Mouse (Mus musculus): ENCODE measurements around the gene Fbxw10. TPM values are rescaled to one million over a fixed set of nuclear protein-coding genes. Genes with fewer than 3 reads are reported as not detected.

The Fbxw10 gene
- 0.34 TPM in 1 of 2 replicates, not detected in the other for polyA plus RNA-seq (2016; fragmentation: Nextera tagmentation; extraction: Ambion mirVana)

- Histone ChIP-seq H3K9me3 (no peaks in the 10 kb centered on the region), H3K4me3 (no peak within 1 kb of the TSS; the same call in 1 of the 2 replicates), H3K27me3 (ENCODE audit: insufficient read depth, poor library complexity, severe bottlenecking) (no peaks in the 10 kb centered on the region), H3K27ac (peak within 1 kb of the TSS; percentile 67), H3K4me1 (peaks cover 17% of the 10 kb centered on the region), H3K36me3 (no peaks in the 10 kb centered on the region)
- DNase-seq (ENCODE audit: low spot score), result no peak
- 40% methylated on average over 12 of the region's 12 CpGs for WGBS
Measured at GRCm38 (mm10) chr11:62846961-62847654, at the start of gene Fbxw10. Gene Fbxw10 (plus strand): TSS chr11:62847069.

- Histone ChIP-seq H3K27me3 (ENCODE audit: insufficient read depth, poor library complexity, severe bottlenecking) (no peaks in the 10 kb centered on the region), H3K36me3 (no peaks in the 10 kb centered on the region), H3K4me1 (no peaks in the 10 kb centered on the region), H3K27ac (no peak overlapping the region), H3K4me3 (no peak overlapping the region), H3K9me3 (no peaks in the 10 kb centered on the region)
- no peak for DNase-seq (ENCODE audit: low spot score)
- 44% methylated on average over 13 of the region's 13 CpGs for WGBS
Measured at GRCm38 (mm10) chr11:62804119-62804518, 42.8 kb upstream of the Fbxw10 start.

GRCm38 (mm10) chr11:62807965-62808364 is 38.9 kb upstream of the Fbxw10 start:
- Histone ChIP-seq H3K27me3 (ENCODE audit: insufficient read depth, poor library complexity, severe bottlenecking) (no peaks in the 10 kb centered on the region), H3K4me1 (no peaks in the 10 kb centered on the region), H3K36me3 (no peaks in the 10 kb centered on the region), H3K4me3 (no peak overlapping the region), H3K27ac (no peak overlapping the region), H3K9me3 (no peaks in the 10 kb centered on the region)
- 78% methylated on average over 2 of the region's 2 CpGs for WGBS
- no peak for DNase-seq (ENCODE audit: low spot score)

GRCm38 (mm10) chr11:62809201-62809600 is 37.7 kb upstream of the Fbxw10 start:
- Histone ChIP-seq H3K9me3 (no peaks in the 10 kb centered on the region), H3K36me3 (no peaks in the 10 kb centered on the region), H3K27me3 (ENCODE audit: insufficient read depth, poor library complexity, severe bottlenecking) (no peaks in the 10 kb centered on the region), H3K4me3 (no peak overlapping the region), H3K27ac (no peak overlapping the region), H3K4me1 (peaks cover 2% of the 10 kb centered on the region; the same call in 1 of the 2 replicates)
- 63% methylated on average over 4 of the region's 4 CpGs for WGBS
- DNase-seq (ENCODE audit: low spot score), result no peak

GRCm38 (mm10) chr11:62812268-62812667 is 34.6 kb upstream of the Fbxw10 start:
- no peaks in the 10 kb centered on the region for H3K9me3 ChIP-seq
- WGBS, result 88% methylated on average over 6 of the region's 6 CpGs
- H3K4me1 ChIP-seq, result peaks cover 2% of the 10 kb centered on the region; the same call in 1 of the 2 replicates
- H3K36me3 ChIP-seq, result no peaks in the 10 kb centered on the region
- DNase-seq (ENCODE audit: low spot score), result no peak
- no peaks in the 10 kb centered on the region for H3K27me3 ChIP-seq (ENCODE audit: insufficient read depth, poor library complexity, severe bottlenecking)
- H3K4me3 ChIP-seq, result no peak overlapping the region
- H3K27ac ChIP-seq, result no peak overlapping the region

GRCm38 (mm10) chr11:62813497-62813896 is 33.4 kb upstream of the Fbxw10 start:
- Histone ChIP-seq H3K4me3 (no peak overlapping the region), H3K4me1 (peaks cover 2% of the 10 kb centered on the region; the same call in 1 of the 2 replicates), H3K9me3 (no peaks in the 10 kb centered on the region), H3K27me3 (ENCODE audit: insufficient read depth, poor library complexity, severe bottlenecking) (no peaks in the 10 kb centered on the region), H3K27ac (no peak overlapping the region), H3K36me3 (no peaks in the 10 kb centered on the region)
- DNase-seq (ENCODE audit: low spot score), result no peak
- WGBS, result 9% methylated on average over 1 of the region's 1 CpGs

GRCm38 (mm10) chr11:62813970-62814624 is 32.8 kb upstream of the Fbxw10 start:
- H3K9me3 ChIP-seq, result no peaks in the 10 kb centered on the region
- WGBS, result 61% methylated on average over 6 of the region's 6 CpGs
- H3K27ac ChIP-seq, result no peak overlapping the region
- H3K36me3 ChIP-seq, result no peaks in the 10 kb centered on the region
- peaks cover 2% of the 10 kb centered on the region; the same call in 1 of the 2 replicates for H3K4me1 ChIP-seq
- peaks cover 5% of the 10 kb centered on the region; the same call in 1 of the 2 replicates for H3K27me3 ChIP-seq (ENCODE audit: insufficient read depth, poor library complexity, severe bottlenecking)
- DNase-seq (ENCODE audit: low spot score), result no peak
- no peak overlapping the region for H3K4me3 ChIP-seq

- WGBS, result 42% methylated on average over 4 of the region's 4 CpGs
- no peak for DNase-seq (ENCODE audit: low spot score)
- Histone ChIP-seq H3K27ac (no peak overlapping the region), H3K27me3 (ENCODE audit: insufficient read depth, poor library complexity, severe bottlenecking) (peaks cover 5% of the 10 kb centered on the region; the same call in 1 of the 2 replicates), H3K4me1 (peaks cover 2% of the 10 kb centered on the region; the same call in 1 of the 2 replicates), H3K36me3 (no peaks in the 10 kb centered on the region), H3K9me3 (no peaks in the 10 kb centered on the region), H3K4me3 (no peak overlapping the region)
Measured at GRCm38 (mm10) chr11:62814625-62815024, 32.2 kb upstream of the Fbxw10 start.

- no peak for DNase-seq (ENCODE audit: low spot score)
- H3K36me3 ChIP-seq, result no peaks in the 10 kb centered on the region
- no peaks in the 10 kb centered on the region for H3K9me3 ChIP-seq
- peaks cover 5% of the 10 kb centered on the region; the same call in 1 of the 2 replicates for H3K27me3 ChIP-seq (ENCODE audit: insufficient read depth, poor library complexity, severe bottlenecking)
- WGBS, result 87% methylated on average over 1 of the region's 1 CpGs
- peaks cover 10% of the 10 kb centered on the region for H3K4me1 ChIP-seq
- no peak overlapping the region for H3K4me3 ChIP-seq
- no peak overlapping the region for H3K27ac ChIP-seq
Measured at GRCm38 (mm10) chr11:62815438-62815837, 31.4 kb upstream of the Fbxw10 start.

GRCm38 (mm10) chr11:62816591-62816990 is 30.3 kb upstream of the Fbxw10 start:
- Histone ChIP-seq H3K27ac (no peak overlapping the region), H3K27me3 (ENCODE audit: insufficient read depth, poor library complexity, severe bottlenecking) (peaks cover 5% of the 10 kb centered on the region; the same call in 1 of the 2 replicates), H3K4me1 (peaks cover 17% of the 10 kb centered on the region), H3K36me3 (no peaks in the 10 kb centered on the region), H3K4me3 (no peak overlapping the region), H3K9me3 (no peaks in the 10 kb centered on the region)
- DNase-seq (ENCODE audit: low spot score), result no peak
- 77% methylated on average over 6 of the region's 6 CpGs for WGBS

GRCm38 (mm10) chr11:62819059-62819686 is 27.7 kb upstream of the Fbxw10 start:
- peaks cover 19% of the 10 kb centered on the region for H3K4me1 ChIP-seq
- peak; percentile 24 for DNase-seq (ENCODE audit: low spot score)
- H3K9me3 ChIP-seq, result no peaks in the 10 kb centered on the region
- H3K27ac ChIP-seq, result no peak overlapping the region
- WGBS, result 87% methylated on average over 8 of the region's 8 CpGs
- H3K36me3 ChIP-seq, result no peaks in the 10 kb centered on the region
- H3K4me3 ChIP-seq, result no peak overlapping the region
- H3K27me3 ChIP-seq (ENCODE audit: insufficient read depth, poor library complexity, severe bottlenecking), result peaks cover 5% of the 10 kb centered on the region; the same call in 1 of the 2 replicates

GRCm38 (mm10) chr11:62820059-62820541 is 26.8 kb upstream of the Fbxw10 start, which contains the start of gene Trim16:
Gene Trim16 (plus strand): TSS chr11:62820231.
- DNase-seq (ENCODE audit: low spot score), result no peak
- peak within 1 kb of the TSS; percentile 54 for H3K4me3 ChIP-seq
- 13% methylated on average over 15 of the region's 15 CpGs for WGBS
- H3K4me1 ChIP-seq, result peaks cover 19% of the 10 kb centered on the region
- peak within 1 kb of the TSS; percentile 70 for H3K27ac ChIP-seq
- no peaks in the 10 kb centered on the region for H3K36me3 ChIP-seq
- H3K9me3 ChIP-seq, result no peaks in the 10 kb centered on the region
- peaks cover 5% of the 10 kb centered on the region; the same call in 1 of the 2 replicates for H3K27me3 ChIP-seq (ENCODE audit: insufficient read depth, poor library complexity, severe bottlenecking)
